Mouse (Mus musculus) brain, embryonic 14.5 days (tissue): ENCODE data around the gene Hic2.

Experiments
- CTCF ChIP-seq: fragments of 200-500 bp; IDR thresholded peaks from 2 replicates; pipeline ENCODE4 v1.5.1; 2012; ENCODE audit warnings: inconsistent platforms, mild to moderate bottlenecking, moderate library complexity, borderline replicate concordance; ENCODE audit not compliant: insufficient read depth, insufficient read length; ENCODE audit errors: extremely low read depth
- POLR2A ChIP-seq: fragments of 200-500 bp; IDR thresholded peaks from 2 replicates; pipeline ENCODE4 v1.6.1; 2012; ENCODE audit warnings: mild to moderate bottlenecking, inconsistent platforms, borderline replicate concordance; ENCODE audit not compliant: poor library complexity, insufficient read depth, insufficient read length, severe bottlenecking; ENCODE audit errors: extremely low read depth

GRCm38 (mm10) chr16:17193823-17194222 is 39.5 kb upstream of the Hic2 start:
- no peak for TF ChIP-seq POLR2A
- TF ChIP-seq CTCF: no peak
